Mouse (Mus musculus): ENCODE measurements around the gene Gne.
A peak's percentile ranks its signal among the peaks of the same experiment; 100 is the strongest.

Gne gene

DNA sequence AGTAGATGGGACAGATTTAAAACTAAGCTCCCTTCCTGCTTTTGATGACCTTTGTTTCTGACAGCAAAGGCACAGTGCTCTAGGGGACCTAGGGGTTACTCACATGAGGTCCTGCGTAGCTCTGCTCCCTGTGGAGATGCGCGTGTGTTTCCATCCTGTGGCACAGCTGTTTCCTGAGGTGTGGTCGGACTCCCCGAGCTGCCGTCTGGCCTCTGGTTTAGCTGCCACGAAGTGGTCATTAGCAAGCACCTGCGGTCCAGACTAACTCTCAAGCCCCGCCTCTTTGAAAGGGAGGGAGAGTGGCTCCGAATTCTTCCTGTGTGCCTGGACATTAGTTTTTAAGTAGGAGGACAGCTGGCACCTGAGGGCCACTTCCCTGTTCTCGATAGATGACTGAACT lies at the start of gene Gne:
Gene Gne (minus strand): TSS at position 233 of the 400 bp plus-strand sequence.
- no peak for DNase-seq (ENCODE audit: extremely low spot score, low read depth, low spot score)

GRCm38 (mm10) chr4:44126805-44127204 lies 42.8 kb upstream of the Gne start:
- no peak for DNase-seq (ENCODE audit: extremely low spot score, low read depth, low spot score)

- DNase-seq (ENCODE audit: extremely low spot score, low read depth, low spot score), result peak; percentile 46
Measured at GRCm38 (mm10) chr4:44119410-44120201, 35.6 kb upstream of the Gne start.

GRCm38 (mm10) chr4:44115046-44115445 lies 31.1 kb upstream of the Gne start:
- DNase-seq (ENCODE audit: extremely low spot score, low read depth, low spot score), result no peak

DNA sequence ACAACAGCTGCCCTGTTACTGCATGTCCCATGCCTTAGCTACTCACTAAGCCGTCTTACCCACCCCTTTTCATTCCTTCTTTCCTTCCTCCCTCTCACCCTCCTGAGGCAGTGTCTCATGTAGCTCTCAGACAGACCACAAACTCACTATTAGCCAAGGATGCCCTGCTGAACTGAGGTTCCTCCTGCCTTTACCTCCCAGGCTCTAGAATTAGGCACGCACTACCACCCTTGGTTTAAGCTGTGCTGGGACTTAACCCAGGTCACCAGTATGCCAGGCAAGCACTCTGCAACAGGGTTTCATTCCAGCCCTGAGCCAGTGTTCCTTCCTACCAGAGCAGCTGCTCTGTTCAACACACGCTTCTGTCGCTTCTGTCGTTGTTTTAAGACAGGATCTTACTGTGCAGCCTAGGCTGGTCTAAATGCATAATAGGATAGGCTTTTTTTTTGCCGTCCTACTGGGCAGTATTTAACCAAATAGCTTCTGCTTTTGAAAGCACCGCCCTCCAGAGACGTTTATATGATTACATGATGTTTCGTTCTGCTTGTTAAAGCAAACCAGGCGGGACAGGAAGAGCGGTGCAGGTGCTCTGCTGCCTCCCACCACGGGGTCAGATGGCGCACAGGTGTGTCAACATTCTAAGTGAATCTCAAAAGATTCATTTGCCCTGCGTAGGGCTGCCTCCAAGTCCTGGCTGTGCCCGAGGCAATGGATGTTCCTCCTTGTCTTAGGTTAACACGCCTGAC lies 29.6 kb upstream of the Gne start:
- no peak for DNase-seq (ENCODE audit: extremely low spot score, low read depth, low spot score)

GRCm38 (mm10) chr4:44112741-44113140 lies 28.8 kb upstream of the Gne start:
- DNase-seq (ENCODE audit: extremely low spot score, low read depth, low spot score), result no peak

GRCm38 (mm10) chr4:44110771-44111170 lies 26.8 kb upstream of the Gne start:
- DNase-seq (ENCODE audit: extremely low spot score, low read depth, low spot score), result no peak

DNA sequence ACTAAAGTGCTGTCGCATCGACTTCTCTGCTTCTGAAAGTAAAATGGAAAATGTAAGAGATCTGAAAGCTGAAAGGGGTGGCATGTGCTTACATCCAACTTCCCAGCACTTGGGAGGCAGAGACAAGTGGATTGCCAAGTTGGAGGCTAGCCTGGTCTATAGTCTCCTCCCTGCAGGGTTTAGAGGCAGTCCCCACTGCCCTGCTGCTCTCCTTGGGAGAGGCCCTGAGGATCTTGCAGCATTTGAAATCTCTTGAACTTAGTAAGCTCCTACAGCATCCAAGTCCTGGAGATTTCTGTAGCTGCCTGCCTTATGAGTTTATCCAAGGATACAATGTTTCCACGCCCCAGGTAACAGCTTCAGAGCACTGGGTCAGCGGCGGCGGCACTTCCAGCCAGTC lies 24.3 kb upstream of the Gne start:
- no peak for DNase-seq (ENCODE audit: extremely low spot score, low read depth, low spot score)

DNA sequence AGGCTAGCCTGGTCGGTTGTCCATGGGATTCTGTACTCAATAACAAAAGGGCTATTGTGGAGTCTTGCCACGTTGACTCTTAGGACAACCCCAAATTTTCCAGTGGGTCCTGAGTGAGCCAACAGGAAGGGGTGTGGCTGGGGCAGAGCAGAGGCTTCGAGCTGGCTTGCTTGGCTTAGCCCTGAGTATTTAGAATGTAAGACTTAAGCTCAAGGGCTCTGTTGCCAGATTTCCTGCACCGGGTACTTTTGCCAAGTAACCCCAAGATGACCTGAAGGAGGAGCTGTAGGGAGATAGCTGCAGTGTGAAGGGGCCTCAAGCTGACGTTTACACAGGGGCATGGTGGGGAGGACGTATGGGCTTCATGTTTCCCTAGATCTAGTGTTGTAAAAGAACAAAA lies 23.4 kb upstream of the Gne start:
- no peak for DNase-seq (ENCODE audit: extremely low spot score, low read depth, low spot score)

DNA sequence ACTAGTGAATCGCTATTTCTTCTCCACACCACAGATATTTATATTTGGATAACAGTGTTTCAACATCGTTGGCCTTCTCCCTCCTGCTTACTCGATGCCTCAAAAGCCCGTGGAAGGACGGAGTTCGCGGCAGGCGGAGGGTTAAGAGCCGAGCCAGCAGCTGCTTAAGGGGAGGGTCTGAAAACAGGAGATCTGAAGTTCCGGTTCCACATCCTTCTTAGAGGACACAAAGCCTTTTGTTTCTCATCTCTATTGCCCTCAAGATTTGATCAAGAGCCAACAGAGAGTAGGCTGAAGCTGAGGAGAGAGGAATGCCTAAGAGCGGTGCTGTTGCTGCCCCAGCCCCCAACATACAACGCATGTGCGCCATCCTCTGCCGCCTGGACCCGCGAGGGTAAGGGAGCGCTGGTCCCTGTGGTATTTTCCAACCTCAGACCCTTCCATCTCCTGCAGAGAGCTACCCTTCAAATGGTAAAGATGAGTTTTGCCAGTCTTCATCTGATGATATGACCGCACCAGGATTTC lies 22.4 kb upstream of the Gne start:
- no peak for DNase-seq (ENCODE audit: extremely low spot score, low read depth, low spot score)

GRCm38 (mm10) chr4:44104195-44104917 lies 20.4 kb upstream of the Gne start:
- DNase-seq (ENCODE audit: extremely low spot score, low read depth, low spot score), result no peak

DNA sequence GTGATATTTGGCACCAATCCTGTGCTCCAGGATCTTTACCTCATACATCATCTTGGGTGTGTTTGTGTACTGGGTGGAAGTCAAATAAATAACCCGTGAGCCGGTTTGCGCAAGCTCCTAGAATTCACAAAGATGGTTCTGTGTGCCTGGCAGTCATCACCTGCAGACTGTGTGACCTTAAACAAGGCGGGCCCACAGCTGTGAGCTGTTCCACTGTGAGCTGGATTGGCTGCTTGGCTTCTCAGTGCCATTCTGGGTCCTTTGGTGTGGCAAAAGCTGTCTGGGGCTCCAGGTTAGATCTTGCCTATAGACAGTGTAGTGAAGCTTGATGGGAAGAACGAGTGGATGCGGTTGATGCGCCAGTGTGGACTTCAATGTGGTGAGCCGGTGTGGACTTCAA lies 19.6 kb upstream of the Gne start:
- no peak for DNase-seq (ENCODE audit: extremely low spot score, low read depth, low spot score)

- no peak for DNase-seq (ENCODE audit: extremely low spot score, low read depth, low spot score)
Measured at GRCm38 (mm10) chr4:44097576-44098335, 13.8 kb upstream of the Gne start.

GRCm38 (mm10) chr4:44094475-44094874 lies 10.5 kb upstream of the Gne start:
- no peak for DNase-seq (ENCODE audit: extremely low spot score, low read depth, low spot score)

GRCm38 (mm10) chr4:44092359-44092758 lies 8.4 kb upstream of the Gne start:
- DNase-seq (ENCODE audit: extremely low spot score, low read depth, low spot score), result no peak

DNA sequence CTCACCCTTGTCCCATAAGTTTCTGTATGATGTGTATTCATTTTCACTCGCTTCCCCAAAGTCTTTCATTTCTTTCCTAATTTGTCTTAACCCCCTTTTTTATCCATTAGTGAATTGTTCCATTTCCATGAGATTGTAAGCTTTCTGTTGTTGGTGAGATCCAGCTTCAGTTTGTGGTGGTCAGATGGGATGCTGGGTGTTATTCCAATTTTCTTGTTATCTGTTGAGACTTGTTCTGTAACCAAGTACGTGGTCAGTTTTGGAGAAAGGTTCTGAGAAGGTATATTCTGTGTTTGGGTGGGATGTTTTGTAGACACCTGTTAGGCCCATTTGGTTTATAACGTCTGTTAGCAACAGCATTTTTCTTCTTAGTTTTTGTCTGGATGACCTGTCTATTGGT lies 1.6 kb upstream of the Gne start:
- no peak for DNase-seq (ENCODE audit: extremely low spot score, low read depth, low spot score)

GRCm38 (mm10) chr4:44084602-44085325 lies 787 bp upstream of the Gne start:
- DNase-seq (ENCODE audit: extremely low spot score, low read depth, low spot score), result no peak

DNA sequence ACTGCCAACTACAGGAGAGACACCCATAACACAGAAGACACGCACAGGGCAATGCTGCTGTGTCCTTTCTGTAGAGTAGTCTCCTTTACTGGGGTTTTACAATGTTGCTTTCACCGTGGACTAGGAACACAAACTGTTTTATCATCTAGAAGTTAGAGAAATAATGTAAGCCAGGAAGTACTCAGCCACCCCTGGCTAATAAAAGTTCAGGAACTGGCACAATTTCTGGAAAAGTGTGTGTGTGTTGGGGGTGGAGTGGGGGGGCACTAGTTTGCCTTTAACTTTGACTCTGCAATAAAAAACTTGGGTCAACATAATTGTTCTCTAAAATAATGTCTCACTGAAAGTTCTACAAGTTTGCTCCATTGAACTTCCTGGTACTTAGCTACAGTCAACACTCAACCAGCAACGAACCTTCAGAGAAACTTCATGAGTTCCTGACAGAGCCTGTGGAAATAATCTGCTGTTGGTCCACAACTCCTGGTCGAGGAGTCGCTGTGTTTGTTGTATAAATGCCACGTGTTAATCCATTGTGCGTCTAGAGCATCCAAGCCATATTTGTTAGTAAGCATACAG lies 5.5 kb downstream of the Gne start:
- DNase-seq (ENCODE audit: extremely low spot score, low read depth, low spot score), result no peak

GRCm38 (mm10) chr4:44074422-44074821 lies 9.6 kb downstream of the Gne start:
- DNase-seq (ENCODE audit: extremely low spot score, low read depth, low spot score), result no peak

- DNase-seq (ENCODE audit: extremely low spot score, low read depth, low spot score), result no peak
Measured at GRCm38 (mm10) chr4:44073799-44074198, 10.2 kb downstream of the Gne start.

Data from hindlimb bud, embryonic 11.5 days (tissue).